Mouse (Mus musculus) forebrain, embryonic 10.5 days (tissue): ENCODE data around the gene Ctrc. TPM values are rescaled to one million over a fixed set of nuclear protein-coding genes. Genes with fewer than 3 reads are reported as not detected.

ENCODE experiments used
- DNase-seq: peaks from one replicate; pipeline ENCODE4 v3.0.0-alpha.2; 2017; ENCODE audit warnings: low spot score; ENCODE audit errors: extremely low spot score
- H3K27ac ChIP-seq: fragments of 300-500 bp; sonication (generic); 2 replicates; pipeline ENCODE4 v1.5.1; 2016; ENCODE audit warnings: mild to moderate bottlenecking
- H3K27me3 ChIP-seq: fragments of 300-500 bp; sonication (generic); 2 replicates; pipeline ENCODE4 v1.6.1; 2016; ENCODE audit warnings: mild to moderate bottlenecking; ENCODE audit not compliant: poor library complexity, severe bottlenecking
- H3K36me3 ChIP-seq: fragments of 300-500 bp; sonication (generic); replicated peaks from 2 replicates; pipeline ENCODE4 v1.6.1; 2016; ENCODE audit warnings: mild to moderate bottlenecking, moderate library complexity
- H3K4me1 ChIP-seq: fragments of 300-500 bp; sonication (generic); 2 replicates; pipeline ENCODE4 v1.6.1; 2016
- H3K4me3 ChIP-seq: fragments of 300-500 bp; sonication (generic); 2 replicates; pipeline ENCODE4 v1.5.1; 2016; ENCODE audit warnings: mild to moderate bottlenecking, moderate library complexity
- H3K9me3 ChIP-seq: fragments of 300-500 bp; sonication (generic); 2 replicates; pipeline ENCODE4 v1.6.1; 2016; ENCODE audit warnings: mild to moderate bottlenecking, moderate library complexity
- WGBS: fragments of 180-500 bp; shearing (Covaris S2); methylation state at CpG from one replicate; pipeline ENCODE4 v1.1.7; 2016; 5-methylcytosine and 5-hydroxymethylcytosine counted together
- polyA plus RNA-seq: library from polyadenylated mRNA; unstranded; fragments of >200 nt; fragmentation: Nextera tagmentation; extraction: Ambion mirVana; gene quantifications from 2 replicates; pipeline ENCODE4 v1.2.1, GENCODE M21; 2016

Ctrc gene
- polyA plus RNA-seq, 1 experiment from 2014 or later, result not detected

DNA sequence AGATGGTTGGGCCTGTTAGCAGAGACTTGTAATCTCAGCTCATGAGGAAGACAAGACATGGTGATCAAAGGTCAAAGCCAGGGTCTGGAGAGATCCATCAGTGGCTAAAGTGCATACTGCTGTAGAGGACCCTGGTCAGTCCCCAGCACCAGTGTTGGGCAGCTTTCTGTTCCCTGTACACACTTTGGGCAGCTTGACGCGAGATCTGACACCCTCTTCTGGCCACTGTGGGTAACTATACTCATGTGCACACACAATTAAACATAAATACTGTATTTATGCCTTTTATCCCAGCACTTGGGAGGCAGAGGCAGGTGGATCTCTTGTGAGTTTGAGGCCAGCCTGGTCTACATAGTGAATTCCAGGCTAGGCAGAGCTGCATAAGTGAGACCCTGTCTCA, 35.2 kb downstream of the Ctrc start:
- Histone ChIP-seq H3K4me3 (no peak overlapping the region), H3K27ac (no peak overlapping the region), H3K27me3 (no peaks in the 10 kb centered on the region), H3K9me3 (no peaks in the 10 kb centered on the region), H3K36me3 (peaks cover 97% of the 10 kb centered on the region), H3K4me1 (no peaks in the 10 kb centered on the region)
- 95% methylated on average over 2 of the region's 2 CpGs for WGBS
- no peak for DNase-seq

DNA sequence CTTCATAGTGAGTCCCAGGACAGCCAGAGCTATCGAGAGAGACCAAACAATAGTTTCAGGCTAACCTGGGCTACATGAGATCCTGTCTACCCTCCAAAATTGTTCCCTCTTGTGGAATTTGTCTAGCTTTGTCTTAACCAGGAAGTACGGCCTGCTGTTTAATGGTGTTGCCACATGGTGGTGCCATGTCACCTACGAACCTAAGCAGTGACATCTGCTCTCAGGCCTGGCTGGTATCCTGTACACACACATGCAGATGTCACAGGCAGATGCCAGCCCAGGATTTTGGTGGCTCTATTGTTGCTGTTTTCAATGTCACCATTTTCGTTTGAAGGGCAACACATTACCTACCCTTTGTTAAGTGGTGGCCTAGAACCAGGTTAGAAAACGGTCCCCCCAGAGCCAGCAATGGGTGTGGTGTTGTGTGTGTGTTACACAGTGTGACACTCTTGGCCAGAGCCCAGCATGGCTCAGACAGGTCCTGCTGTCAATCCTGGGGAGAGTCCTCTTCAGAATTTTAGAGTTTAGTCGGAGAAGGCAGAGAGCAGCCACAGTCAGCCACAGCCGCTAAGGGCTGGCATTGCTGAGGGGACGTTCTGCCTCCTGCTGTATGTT, 36.2 kb downstream of the Ctrc start:
- DNase-seq, result no peak

DNA sequence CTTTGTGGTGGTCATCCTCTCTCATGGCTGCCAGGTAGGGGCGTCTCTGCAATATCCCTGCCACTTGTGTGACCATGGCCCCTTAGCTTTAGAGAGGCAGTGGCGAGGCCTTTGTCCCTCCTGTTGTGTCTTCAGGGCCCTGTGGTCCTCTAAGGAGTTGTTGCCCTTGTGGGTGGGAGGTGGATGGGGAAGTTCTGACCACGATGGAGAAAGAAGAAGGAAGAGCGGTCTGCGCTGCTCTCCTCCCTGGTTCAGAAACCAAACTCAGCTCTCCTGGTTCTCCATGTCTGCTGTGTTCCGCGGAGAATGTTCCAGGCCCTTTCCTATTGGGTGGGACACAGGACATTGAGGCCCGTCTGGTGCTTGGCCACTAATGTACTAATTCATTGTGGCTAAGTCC, 40.3 kb downstream of the Ctrc start:
- Histone ChIP-seq H3K4me3 (no peak overlapping the region), H3K4me1 (no peaks in the 10 kb centered on the region), H3K9me3 (peaks cover 7% of the 10 kb centered on the region; the same call in 1 of the 2 replicates), H3K36me3 (peaks cover 83% of the 10 kb centered on the region), H3K27me3 (no peaks in the 10 kb centered on the region), H3K27ac (no peak overlapping the region)
- 97% methylated on average over 8 of the region's 8 CpGs for WGBS
- no peak for DNase-seq

More for the DNA sequence above, 36.2 kb downstream of the Ctrc start:
- Histone ChIP-seq H3K9me3 (no peaks in the 10 kb centered on the region), H3K27ac (no peak overlapping the region), H3K4me1 (no peaks in the 10 kb centered on the region), H3K4me3 (no peak overlapping the region), H3K27me3 (no peaks in the 10 kb centered on the region), H3K36me3 (peaks cover 97% of the 10 kb centered on the region)
- 86% methylated on average over 8 of the region's 8 CpGs for WGBS

DNA sequence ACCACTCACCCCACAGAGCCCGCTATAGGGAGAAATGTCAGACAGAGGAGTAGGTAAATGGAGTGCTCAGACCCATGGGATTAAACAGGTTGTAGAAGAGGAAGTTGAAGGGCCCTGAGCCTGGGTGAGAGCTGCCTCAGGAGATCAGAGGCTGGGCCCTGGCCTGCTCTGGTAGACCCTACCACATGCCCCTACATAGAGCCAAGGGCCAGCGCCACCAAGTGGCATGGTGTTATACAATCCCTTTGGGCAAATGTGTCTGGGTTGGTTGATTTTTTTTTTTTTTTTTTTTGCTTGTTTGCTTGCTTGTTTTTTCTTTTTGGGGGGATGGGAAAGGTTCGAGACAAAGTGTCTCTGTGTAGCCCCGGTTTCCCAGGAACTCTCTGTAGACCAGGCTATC, 42.1 kb downstream of the Ctrc start:
- Histone ChIP-seq H3K36me3 (peaks cover 65% of the 10 kb centered on the region), H3K4me3 (no peak overlapping the region), H3K27me3 (no peaks in the 10 kb centered on the region), H3K9me3 (peaks cover 7% of the 10 kb centered on the region; the same call in 1 of the 2 replicates), H3K4me1 (no peaks in the 10 kb centered on the region), H3K27ac (no peak overlapping the region)
- WGBS, result 86% methylated on average over 4 of the region's 4 CpGs
- no peak for DNase-seq

DNA sequence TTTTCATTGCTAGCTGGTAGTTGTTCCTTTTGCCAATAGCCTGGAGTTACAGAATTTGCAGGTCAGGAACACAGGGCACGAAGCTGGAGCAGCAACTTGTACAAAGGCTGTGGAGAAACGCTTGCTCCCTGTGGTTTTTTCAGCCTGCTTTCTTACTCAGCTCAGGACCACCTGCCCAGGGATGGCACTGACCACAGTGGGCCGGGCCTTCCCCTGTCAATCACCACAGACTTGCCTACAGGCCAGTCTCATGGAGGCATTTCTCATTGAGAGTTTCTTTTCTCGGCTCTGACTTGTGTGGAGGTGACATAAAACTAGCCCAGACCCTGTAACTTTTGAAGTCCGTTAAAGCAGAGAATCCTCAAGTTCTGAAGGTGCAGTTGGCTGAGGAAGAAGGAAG, 48.6 kb downstream of the Ctrc start:
- peaks cover 26% of the 10 kb centered on the region for H3K4me1 ChIP-seq
- 93% methylated on average over 5 of the region's 5 CpGs for WGBS
- no peak overlapping the region for H3K4me3 ChIP-seq
- H3K27ac ChIP-seq, result no peak overlapping the region
- H3K9me3 ChIP-seq, result no peaks in the 10 kb centered on the region
- no peak for DNase-seq
- H3K27me3 ChIP-seq, result no peaks in the 10 kb centered on the region
- peaks cover 31% of the 10 kb centered on the region for H3K36me3 ChIP-seq

DNA sequence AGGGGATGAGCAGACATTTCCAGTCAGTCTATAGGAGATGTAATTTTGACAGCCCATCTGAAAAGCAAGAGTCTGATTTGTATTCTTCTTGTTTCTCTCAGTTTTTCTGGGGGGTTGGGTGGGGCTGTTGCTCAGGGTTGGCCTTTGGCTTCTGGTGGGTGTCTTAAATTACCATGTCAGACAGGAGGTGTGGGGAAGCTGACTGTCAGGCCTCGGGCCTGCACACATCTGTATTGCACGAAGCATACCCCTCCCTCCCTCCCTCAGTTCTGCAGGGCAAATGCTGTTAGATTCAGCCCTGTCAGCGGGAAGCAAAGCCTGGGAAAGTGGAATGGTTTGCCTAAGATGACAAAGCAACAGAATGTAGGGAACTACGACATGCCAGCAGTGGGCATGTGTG, 49.2 kb downstream of the Ctrc start:
- Histone ChIP-seq H3K4me3 (no peak overlapping the region), H3K4me1 (peaks cover 30% of the 10 kb centered on the region), H3K36me3 (peaks cover 30% of the 10 kb centered on the region), H3K27ac (no peak overlapping the region), H3K9me3 (no peaks in the 10 kb centered on the region), H3K27me3 (no peaks in the 10 kb centered on the region)
- DNase-seq, result no peak
- WGBS, result 90% methylated on average over 4 of the region's 4 CpGs

DNA sequence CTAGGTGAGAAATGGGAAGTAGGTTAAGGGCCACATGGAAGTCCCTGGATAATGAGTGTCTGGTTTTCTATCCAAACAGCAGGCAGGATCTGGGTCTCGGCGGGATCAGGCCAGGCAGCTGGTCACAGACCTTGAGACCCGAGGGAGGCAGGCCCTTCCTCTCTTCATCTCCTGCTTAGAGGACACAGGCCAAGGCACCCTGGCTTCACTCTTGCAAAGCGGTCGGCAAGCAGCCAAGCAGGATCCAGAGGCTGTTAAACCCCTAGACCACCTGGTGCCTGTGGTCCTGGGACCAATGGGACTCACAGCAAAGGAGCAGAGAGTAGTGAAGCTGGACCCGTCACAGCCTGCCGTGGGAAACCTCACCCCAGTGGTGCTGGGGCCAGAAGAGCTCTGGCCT, 49.8 kb downstream of the Ctrc start:
- no peaks in the 10 kb centered on the region for H3K27me3 ChIP-seq
- no peak for DNase-seq
- WGBS, result 87% methylated on average over 7 of the region's 7 CpGs
- no peak overlapping the region for H3K4me3 ChIP-seq
- H3K9me3 ChIP-seq, result no peaks in the 10 kb centered on the region
- H3K36me3 ChIP-seq, result peaks cover 30% of the 10 kb centered on the region
- H3K4me1 ChIP-seq, result peaks cover 31% of the 10 kb centered on the region
- no peak overlapping the region for H3K27ac ChIP-seq

DNA sequence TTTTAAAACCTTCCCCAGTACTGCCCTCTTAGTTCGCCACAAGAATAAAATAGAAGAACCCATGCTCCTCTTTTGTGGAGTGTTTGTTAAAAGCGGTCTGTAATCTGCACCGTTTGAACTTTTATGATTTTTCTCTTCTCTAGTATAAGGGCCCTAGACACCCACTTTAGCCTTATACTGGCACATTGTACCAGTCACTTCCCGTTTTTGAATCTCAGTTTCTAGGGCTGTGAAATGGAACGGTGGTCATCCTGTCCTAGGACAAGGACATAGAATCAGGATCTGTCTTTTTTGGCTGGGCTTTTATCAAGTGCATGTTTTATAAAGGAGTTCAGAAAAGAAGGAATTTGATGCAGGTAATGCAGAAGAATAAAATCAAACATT, 52.0 kb downstream of the Ctrc start:
- H3K9me3 ChIP-seq, result no peaks in the 10 kb centered on the region
- WGBS, result 19% methylated on average over 5 of the region's 5 CpGs
- peaks cover 49% of the 10 kb centered on the region for H3K4me1 ChIP-seq
- peak overlapping the region; percentile 93 for H3K27ac ChIP-seq
- DNase-seq, result no peak
- peak overlapping the region; percentile 79 for H3K4me3 ChIP-seq
- H3K27me3 ChIP-seq, result no peaks in the 10 kb centered on the region
- H3K36me3 ChIP-seq, result peaks cover 30% of the 10 kb centered on the region

DNA sequence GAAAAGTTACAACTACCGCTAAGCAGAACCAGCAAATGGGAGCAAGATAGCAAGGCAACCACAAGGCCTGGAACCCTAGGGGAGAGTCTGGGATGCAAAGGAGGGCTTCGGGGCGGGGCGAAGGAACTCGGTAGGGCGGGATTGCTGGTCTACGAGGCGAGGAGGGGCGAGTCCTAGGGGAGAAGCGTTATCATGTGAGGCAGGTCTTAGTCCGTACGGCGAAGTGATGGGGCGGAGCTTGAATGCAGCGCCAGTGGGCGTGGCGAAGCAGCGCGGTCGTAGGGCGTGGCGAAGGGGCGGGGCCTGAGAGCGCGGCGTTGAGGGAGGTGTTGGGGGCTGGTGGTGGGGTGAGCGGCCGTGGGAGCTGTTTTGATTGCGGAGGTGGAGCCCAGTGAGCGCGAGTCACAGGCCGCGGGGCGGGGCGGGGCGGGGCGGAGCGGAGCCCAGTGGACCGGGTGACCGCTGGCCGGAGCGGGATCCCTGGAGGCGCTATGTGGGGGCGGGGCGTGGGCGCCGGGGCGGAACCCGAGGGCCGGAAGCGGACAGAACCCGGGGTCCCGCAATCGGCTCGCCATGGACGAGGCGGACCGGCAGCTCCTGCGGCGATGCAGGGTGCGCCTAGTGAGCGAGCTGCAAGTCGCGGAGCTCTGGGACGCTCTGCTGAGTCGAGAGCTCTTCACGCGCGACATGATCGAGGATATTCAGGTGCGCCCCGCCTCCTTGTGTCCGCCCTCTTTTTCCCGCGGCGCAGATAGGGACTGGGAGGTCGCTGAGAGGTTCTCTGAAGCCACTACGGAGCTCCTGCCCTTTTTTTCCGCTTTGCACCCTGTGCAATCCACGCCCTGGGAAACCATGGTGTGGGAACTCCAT, 52.6 kb downstream of the Ctrc start, which contains the start of gene Casp9:
Gene Casp9, plus strand, starts transcription at position 331 of the 870 bp plus-strand sequence.
- Histone ChIP-seq H3K27me3 (no peaks in the 10 kb centered on the region), H3K4me1 (peaks cover 49% of the 10 kb centered on the region), H3K4me3 (peak within 1 kb of the TSS; percentile 79), H3K36me3 (peaks cover 28% of the 10 kb centered on the region), H3K9me3 (no peaks in the 10 kb centered on the region), H3K27ac (peak within 1 kb of the TSS; percentile 93)
- WGBS, result under 1% methylated on average over 78 of the region's 80 CpGs
- DNase-seq, result peak; percentile 99

DNA sequence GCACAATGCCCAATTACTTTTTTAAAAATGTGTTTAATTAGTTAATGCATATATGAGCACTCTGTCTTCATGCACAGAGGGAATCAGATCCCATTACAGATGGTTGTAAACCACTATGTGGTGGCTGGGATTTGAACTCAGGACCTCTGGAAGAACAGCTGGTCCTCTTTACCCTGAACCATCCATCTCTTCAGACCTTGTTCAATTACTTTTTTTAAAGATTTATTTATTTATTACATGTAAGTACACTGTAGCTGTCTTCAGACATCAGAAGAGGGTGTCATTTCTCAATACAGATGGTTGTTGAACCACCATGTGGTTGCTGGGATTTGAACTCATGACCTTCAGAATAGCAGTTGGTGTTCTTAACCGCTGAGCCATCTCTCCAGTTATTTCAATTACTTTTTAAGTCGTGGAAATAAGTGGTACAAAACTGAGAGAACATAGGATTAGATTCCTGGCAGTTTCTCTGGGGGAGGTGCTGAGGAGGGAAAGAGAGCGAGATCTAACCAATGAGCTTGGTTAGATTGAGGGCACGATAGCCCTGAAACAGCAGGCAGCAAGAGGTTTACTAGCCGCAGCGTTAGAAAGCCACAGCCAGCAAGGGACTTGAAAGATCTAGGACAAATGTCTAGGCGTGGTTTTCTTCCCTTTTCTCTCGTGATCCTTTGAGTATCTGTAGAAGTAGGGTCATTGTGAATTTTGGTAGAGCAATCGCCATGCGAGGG, 53.4 kb downstream of the Ctrc start:
- H3K27me3 ChIP-seq, result no peaks in the 10 kb centered on the region
- DNase-seq, result no peak
- peak overlapping the region; percentile 93 for H3K27ac ChIP-seq
- WGBS, result 11% methylated on average over 10 of the region's 10 CpGs
- peaks cover 49% of the 10 kb centered on the region for H3K4me1 ChIP-seq
- no peaks in the 10 kb centered on the region for H3K9me3 ChIP-seq
- peak overlapping the region; percentile 79 for H3K4me3 ChIP-seq
- peaks cover 27% of the 10 kb centered on the region for H3K36me3 ChIP-seq

DNA sequence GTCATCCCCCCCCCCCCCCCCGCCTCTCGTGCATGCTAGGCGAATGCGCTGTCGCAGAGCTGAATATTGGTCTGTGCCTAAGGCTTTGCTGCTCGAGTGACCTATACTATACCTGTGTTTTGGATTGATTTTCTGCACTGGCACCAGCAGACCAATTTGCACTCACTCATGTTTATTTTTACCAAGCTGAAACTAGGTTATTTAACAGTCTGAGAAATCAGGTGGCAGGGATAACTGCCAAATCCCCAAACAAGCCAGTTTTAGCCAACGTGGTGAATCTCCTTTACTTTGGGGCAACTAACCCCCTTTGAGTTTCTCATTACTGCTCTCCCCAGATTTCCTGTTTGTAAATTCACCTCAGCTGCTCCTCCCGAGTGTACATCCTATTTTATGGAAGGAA, 54.2 kb downstream of the Ctrc start:
- Histone ChIP-seq H3K4me1 (peaks cover 49% of the 10 kb centered on the region), H3K27ac (no peak overlapping the region), H3K27me3 (no peaks in the 10 kb centered on the region), H3K4me3 (no peak overlapping the region), H3K36me3 (peaks cover 24% of the 10 kb centered on the region), H3K9me3 (no peaks in the 10 kb centered on the region)
- 88% methylated on average over 8 of the region's 8 CpGs for WGBS
- no peak for DNase-seq

DNA sequence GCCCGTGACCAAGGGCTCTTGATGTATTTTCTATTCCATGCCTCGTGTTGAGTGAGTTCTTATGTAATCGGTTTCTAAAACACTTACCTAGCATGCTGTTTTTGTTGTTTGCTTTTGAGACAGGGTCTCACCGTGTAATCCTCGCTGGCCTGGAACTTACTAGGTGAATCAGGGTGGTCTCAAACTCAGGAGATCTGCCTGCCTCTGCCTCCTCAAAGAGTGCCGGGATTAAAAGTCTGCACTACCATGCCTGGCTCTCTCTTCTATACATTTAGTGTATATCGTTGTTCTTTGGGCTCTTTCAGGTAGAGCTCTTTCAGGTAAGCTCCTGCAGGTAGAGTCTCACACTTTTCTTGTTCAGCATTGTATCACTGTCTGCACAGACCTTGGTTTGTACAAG, 54.7 kb downstream of the Ctrc start:
- Histone ChIP-seq H3K27me3 (no peaks in the 10 kb centered on the region), H3K4me3 (no peak overlapping the region; the same call in 1 of the 2 replicates), H3K36me3 (peaks cover 20% of the 10 kb centered on the region), H3K4me1 (peaks cover 49% of the 10 kb centered on the region), H3K27ac (no peak overlapping the region), H3K9me3 (no peaks in the 10 kb centered on the region)
- WGBS, result 87% methylated on average over 7 of the region's 7 CpGs
- DNase-seq, result no peak
